Mouse (Mus musculus) forebrain, embryonic 14.5 days (tissue): ENCODE data around the gene Sap18. TPM values are rescaled to one million over a fixed set of nuclear protein-coding genes. Genes with fewer than 3 reads are reported as not detected.

Experiments
- ATAC-seq: fragments of 200-750 bp; cut with Nextera tagmentation; 2 replicates; pipeline ENCODE4 v1.8.0; 2017; ENCODE audit warnings: mild to moderate bottlenecking, moderate library complexity
- DNase-seq: peaks from one replicate; pipeline ENCODE4 v3.0.0-alpha.2; 2015; ENCODE audit warnings: low spot score
- H3K27ac ChIP-seq: fragments of 300-500 bp; sonication (generic); 2 replicates; pipeline ENCODE4 v1.5.1; 2014; ENCODE audit warnings: low read depth, mild to moderate bottlenecking, control low read depth, low read length, moderate library complexity
- H3K27me3 ChIP-seq: fragments of 300-500 bp; sonication (generic); replicated peaks from 2 replicates; pipeline ENCODE4 v1.6.1; 2014; ENCODE audit warnings: low read length, control low read depth, mixed read lengths; ENCODE audit not compliant: control insufficient read depth, insufficient read depth
- H3K36me3 ChIP-seq: fragments of 300-500 bp; sonication (generic); 2 replicates; pipeline ENCODE4 v1.6.1; 2014; ENCODE audit warnings: low read length, control low read depth; ENCODE audit not compliant: control insufficient read depth, insufficient read depth
- H3K4me1 ChIP-seq: fragments of 300-500 bp; sonication (generic); 2 replicates; pipeline ENCODE4 v1.6.1; 2014; ENCODE audit warnings: antibody characterized with exemption, low read length, control low read depth; ENCODE audit not compliant: control insufficient read depth, insufficient read depth
- H3K4me2 ChIP-seq: fragments of 300-500 bp; sonication (generic); 2 replicates; pipeline ENCODE4 v1.6.1; 2014; ENCODE audit warnings: mild to moderate bottlenecking, control low read depth, low read length
- H3K4me3 ChIP-seq: fragments of 300-500 bp; sonication (generic); 2 replicates; pipeline ENCODE4 v1.5.1; 2014; ENCODE audit warnings: low read depth, low read length, control low read depth
- H3K9ac ChIP-seq: fragments of 300-500 bp; sonication (generic); 2 replicates; pipeline ENCODE4 v1.6.1; 2014; ENCODE audit warnings: mild to moderate bottlenecking, low read length, control low read depth, moderate library complexity
- H3K9me3 ChIP-seq: fragments of 300-500 bp; sonication (generic); replicated peaks from 2 replicates; pipeline ENCODE4 v1.6.1; 2016; ENCODE audit warnings: low read length, control low read depth, mixed read lengths; ENCODE audit not compliant: control insufficient read depth
- WGBS: fragments of 180-500 bp; shearing (Covaris S2); extraction: QIAGEN DNeasy Blood & Tissue Kit; methylation state at CpG from one replicate; pipeline ENCODE4 v1.1.7; 2014; 5-methylcytosine and 5-hydroxymethylcytosine counted together
- polyA plus RNA-seq: library from polyadenylated mRNA; unstranded; fragments of >200 nt; fragmentation: Nextera tagmentation; extraction: Ambion mirVana; gene quantifications from 2 replicates; pipeline ENCODE4 v1.2.1, GENCODE M21; 2014

Sap18 gene
- polyA plus RNA-seq, 1 experiment from 2014 or later = 31.7 TPM

DNA sequence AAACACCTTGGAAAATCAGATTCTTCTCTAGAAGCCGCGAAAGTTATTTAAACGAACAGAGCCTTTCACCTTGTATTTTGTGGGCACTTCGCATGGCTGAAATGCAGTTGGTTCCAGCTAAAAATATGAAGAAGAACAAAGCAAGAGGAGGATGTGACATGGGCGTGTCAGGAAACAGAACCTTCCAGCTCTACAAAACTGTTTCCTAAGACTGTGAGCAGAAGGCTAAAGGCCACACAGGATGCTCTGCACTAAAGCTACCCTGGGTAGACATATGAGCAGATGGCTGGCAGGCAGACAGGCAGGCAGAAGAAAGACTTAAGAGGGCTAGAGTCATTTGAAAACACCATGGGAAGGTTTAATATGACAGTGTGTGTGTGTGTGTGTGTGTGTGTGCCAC, 28.9 kb upstream of the Sap18 start:
- Histone ChIP-seq H3K9me3 (no peaks in the 10 kb centered on the region), H3K27me3 (no peaks in the 10 kb centered on the region), H3K9ac (no peak overlapping the region), H3K27ac (no peak overlapping the region), H3K4me3 (no peak overlapping the region), H3K4me1 (no peaks in the 10 kb centered on the region), H3K36me3 (no peaks in the 10 kb centered on the region), H3K4me2 (no peak overlapping the region)
- WGBS = 95% methylated on average over 5 of the region's 5 CpGs
- no peak for ATAC-seq
- no peak for DNase-seq

DNA sequence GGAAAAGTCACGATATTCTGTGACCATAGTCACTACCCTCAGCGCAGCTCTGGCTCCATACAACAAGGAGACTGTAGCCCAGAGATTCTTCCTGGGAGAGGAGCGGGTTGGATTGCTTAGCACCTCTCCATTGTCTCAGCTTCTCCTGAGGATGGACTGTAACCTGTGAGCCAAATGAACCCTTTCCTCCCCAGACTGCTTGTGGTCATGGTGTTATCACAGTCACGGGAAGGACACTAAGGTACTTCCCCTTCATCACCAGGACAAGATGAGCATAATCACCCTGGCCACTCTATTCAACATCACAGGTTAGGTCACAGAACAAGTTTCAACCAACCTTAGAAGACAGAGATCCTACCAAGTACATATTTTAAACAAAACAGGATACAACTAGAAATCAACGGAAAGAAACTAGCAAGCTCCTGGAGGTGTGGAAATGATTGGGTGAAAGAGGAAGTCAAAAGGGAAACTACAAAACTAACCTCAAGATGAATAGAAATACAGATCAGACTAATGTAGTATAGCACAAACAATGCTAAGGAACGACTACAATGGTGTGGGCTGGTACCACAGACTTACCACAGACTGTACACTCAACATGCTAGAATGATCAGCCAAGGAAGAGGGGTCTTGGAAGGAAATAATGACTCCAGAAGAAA, 25.7 kb upstream of the Sap18 start:
- Histone ChIP-seq H3K27ac (no peak overlapping the region), H3K4me3 (no peak overlapping the region), H3K9ac (no peak overlapping the region), H3K27me3 (no peaks in the 10 kb centered on the region), H3K9me3 (no peaks in the 10 kb centered on the region), H3K36me3 (no peaks in the 10 kb centered on the region), H3K4me2 (no peak overlapping the region), H3K4me1 (no peaks in the 10 kb centered on the region)
- WGBS = 82% methylated on average over 6 of the region's 6 CpGs
- DNase-seq = no peak
- ATAC-seq = no peak

DNA sequence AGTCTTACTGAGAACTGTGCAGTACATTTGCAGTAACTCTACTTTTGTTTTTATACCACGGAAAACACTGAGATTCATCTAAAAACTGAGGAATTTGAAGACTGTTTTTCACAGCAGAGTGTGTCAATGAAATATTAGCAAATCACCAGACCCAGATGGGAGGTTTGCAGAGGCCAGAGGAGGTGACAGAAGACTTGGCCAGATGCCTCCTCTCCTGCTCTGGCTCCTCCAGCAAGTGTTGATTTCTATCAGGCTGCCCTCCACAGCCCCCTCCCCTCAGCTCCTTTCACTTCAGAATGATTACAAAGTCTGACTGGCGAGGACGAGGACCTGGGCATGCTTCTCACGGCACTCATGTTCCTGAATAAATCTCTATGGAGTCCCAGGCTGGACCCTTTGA, 10.6 kb upstream of the Sap18 start:
- Histone ChIP-seq H3K9me3 (no peaks in the 10 kb centered on the region), H3K27ac (no peak overlapping the region), H3K9ac (no peak overlapping the region), H3K36me3 (no peaks in the 10 kb centered on the region), H3K27me3 (no peaks in the 10 kb centered on the region), H3K4me2 (no peak overlapping the region), H3K4me3 (no peak overlapping the region), H3K4me1 (no peaks in the 10 kb centered on the region)
- DNase-seq (no peak), ATAC-seq (no peak)
- 61% methylated on average over 4 of the region's 4 CpGs for WGBS

DNA sequence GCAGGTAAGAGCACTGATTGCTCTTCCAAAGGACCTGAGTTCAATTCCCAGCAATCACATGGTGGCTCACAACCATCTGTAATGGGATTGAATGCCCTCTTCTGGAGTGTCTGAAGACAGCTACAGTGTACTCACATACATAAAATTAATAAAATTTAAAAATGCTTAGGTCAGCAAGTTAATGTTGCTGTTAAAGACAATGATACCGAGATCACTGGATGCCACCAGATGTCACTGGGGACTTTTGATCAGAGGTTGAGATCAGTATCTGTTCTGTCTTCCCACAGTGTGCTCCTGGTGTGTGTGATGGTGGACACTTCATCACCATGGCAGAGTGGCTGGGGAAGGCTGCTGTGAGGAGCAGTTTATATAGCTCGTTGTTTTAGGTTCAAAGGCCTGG, 8.7 kb upstream of the Sap18 start:
- no peak overlapping the region for H3K27ac ChIP-seq
- no peaks in the 10 kb centered on the region for H3K9me3 ChIP-seq
- no peak overlapping the region for H3K4me2 ChIP-seq
- DNase-seq (no peak), ATAC-seq (no peak)
- no peak overlapping the region for H3K9ac ChIP-seq
- no peaks in the 10 kb centered on the region for H3K4me1 ChIP-seq
- no peak overlapping the region for H3K4me3 ChIP-seq
- 87% methylated on average over 2 of the region's 2 CpGs for WGBS
- no peaks in the 10 kb centered on the region for H3K36me3 ChIP-seq
- H3K27me3 ChIP-seq = no peaks in the 10 kb centered on the region

DNA sequence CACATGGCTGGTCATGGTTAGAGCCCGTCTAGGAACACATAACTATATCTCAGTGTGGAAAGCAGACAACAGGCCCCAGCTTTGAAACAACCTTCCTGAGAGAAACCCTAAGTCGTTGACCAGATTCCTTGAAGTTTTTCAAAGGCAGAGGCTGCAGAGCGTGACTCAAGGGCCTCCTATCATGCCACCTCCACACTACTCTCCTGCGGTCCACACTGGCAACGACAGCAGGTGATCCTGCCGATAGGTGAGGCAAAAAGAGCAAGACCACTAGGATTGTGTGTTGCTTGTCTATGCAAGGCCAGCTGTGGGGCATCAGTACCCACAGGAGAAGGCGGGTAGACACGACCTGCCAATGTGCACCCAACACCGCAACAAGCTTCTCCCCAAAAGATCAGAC, 8.2 kb upstream of the Sap18 start:
- WGBS = 91% methylated on average over 9 of the region's 9 CpGs
- ATAC-seq = no peak

DNA sequence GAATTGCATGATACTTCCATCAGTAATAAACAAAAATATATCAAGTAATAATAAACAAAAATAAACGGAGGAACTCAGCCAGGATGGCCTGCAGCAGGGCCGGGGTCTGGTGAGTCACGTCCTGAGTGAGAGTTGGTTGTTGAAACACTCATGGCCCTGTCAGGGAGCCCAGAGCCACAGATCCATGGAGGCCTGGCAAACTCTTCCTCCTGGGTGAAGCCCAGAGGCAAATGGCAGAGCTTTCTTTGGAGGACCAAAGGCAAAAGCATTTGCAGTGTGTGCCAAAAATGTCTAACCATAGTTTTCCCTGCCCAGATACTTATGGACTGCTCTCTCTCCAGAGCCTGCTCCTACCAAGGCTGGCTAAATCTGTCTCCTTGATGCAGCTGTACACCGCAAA, 6.8 kb upstream of the Sap18 start:
- Histone ChIP-seq H3K9me3 (no peaks in the 10 kb centered on the region), H3K4me3 (no peak overlapping the region), H3K4me1 (no peaks in the 10 kb centered on the region), H3K9ac (no peak overlapping the region), H3K4me2 (no peak overlapping the region), H3K36me3 (no peaks in the 10 kb centered on the region), H3K27ac (no peak overlapping the region), H3K27me3 (no peaks in the 10 kb centered on the region)
- no peak for ATAC-seq
- 90% methylated on average over 4 of the region's 4 CpGs for WGBS
- DNase-seq = no peak

More for the DNA sequence above, 8.2 kb upstream of the Sap18 start:
- no peaks in the 10 kb centered on the region for H3K36me3 ChIP-seq
- no peaks in the 10 kb centered on the region for H3K4me1 ChIP-seq
- H3K4me3 ChIP-seq = no peak overlapping the region
- H3K27me3 ChIP-seq = no peaks in the 10 kb centered on the region
- DNase-seq = no peak
- H3K27ac ChIP-seq = no peak overlapping the region
- no peak overlapping the region for H3K9ac ChIP-seq
- no peak overlapping the region for H3K4me2 ChIP-seq
- no peaks in the 10 kb centered on the region for H3K9me3 ChIP-seq

DNA sequence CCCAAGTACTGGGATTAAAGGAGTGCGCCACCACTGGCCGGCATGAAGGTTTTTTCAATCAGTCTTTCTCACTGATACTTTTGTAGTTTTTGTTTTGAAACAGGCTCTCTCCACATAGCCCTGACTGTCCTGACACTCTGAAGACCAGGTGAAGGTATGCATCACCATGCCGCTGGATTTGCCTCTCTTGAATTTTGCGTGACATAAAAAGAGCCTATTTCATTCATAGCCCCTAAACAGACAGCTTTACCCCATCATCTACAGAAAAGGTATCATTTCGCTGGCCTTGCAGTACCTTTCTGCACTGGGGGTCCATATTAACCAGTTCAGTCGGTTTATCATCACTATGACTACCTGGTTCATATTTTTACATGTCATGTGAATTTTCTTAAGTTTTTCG, 429 bp upstream of the Sap18 start:
- Histone ChIP-seq H3K27ac (peak overlapping the region; percentile 65), H3K4me1 (peaks cover 11% of the 10 kb centered on the region), H3K4me2 (peak overlapping the region; percentile 65), H3K9me3 (no peaks in the 10 kb centered on the region), H3K36me3 (peaks cover 17% of the 10 kb centered on the region), H3K9ac (peak overlapping the region; percentile 60), H3K27me3 (no peaks in the 10 kb centered on the region), H3K4me3 (peak overlapping the region; percentile 82)
- 11% methylated on average over 7 of the region's 7 CpGs for WGBS
- ATAC-seq (peak; percentile 70), DNase-seq (peak; percentile 2)

DNA sequence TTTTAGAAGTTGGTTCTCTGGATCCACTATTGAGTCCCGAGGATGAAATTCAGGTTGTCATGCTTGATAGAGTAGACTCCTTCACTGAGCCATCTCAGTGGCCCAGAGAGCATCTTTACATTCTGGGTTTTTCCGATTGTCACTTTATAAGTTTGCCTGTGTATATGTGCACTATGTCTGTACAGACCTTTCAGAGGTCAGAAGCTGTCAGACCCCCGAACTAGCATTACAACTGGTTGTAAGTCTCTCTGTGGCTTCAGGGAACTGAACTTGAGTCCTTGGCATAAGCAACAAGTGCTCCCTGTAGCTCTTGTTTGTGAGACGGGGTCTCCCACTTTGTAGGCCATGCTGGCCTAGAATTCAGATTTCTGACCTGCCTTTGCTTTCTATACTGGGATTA, 5.8 kb downstream of the Sap18 start:
- DNase-seq (no peak), ATAC-seq (no peak)
- Histone ChIP-seq H3K36me3 (peaks cover 75% of the 10 kb centered on the region), H3K4me3 (no peak overlapping the region), H3K9ac (no peak overlapping the region), H3K9me3 (no peaks in the 10 kb centered on the region), H3K4me2 (no peak overlapping the region), H3K27ac (no peak overlapping the region), H3K27me3 (no peaks in the 10 kb centered on the region), H3K4me1 (peaks cover 11% of the 10 kb centered on the region)
- 86% methylated on average over 4 of the region's 4 CpGs for WGBS

DNA sequence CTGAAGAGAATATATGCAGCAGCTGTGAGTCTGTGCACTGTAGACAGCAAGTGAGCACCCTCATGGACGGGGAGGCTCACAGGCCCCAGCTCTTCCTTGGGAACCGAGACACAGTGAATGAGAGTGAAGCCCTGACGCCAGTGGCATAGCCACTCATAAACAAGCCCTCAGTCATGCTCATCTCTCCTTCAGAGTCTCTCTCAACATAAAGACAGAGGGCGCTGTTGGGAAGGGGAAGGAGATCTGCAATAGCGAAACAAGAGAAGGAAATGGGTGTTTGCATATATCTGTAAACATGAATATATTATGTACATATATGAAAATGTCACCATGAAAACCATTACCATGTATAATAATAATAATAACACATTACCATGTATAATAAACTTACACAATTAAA, 10.6 kb downstream of the Sap18 start:
- no peak overlapping the region for H3K4me2 ChIP-seq
- no peaks in the 10 kb centered on the region for H3K27me3 ChIP-seq
- ATAC-seq (no peak), DNase-seq (peak; percentile 25)
- no peak overlapping the region for H3K27ac ChIP-seq
- H3K36me3 ChIP-seq = peaks cover 67% of the 10 kb centered on the region
- H3K4me1 ChIP-seq = no peaks in the 10 kb centered on the region
- 74% methylated on average over 5 of the region's 5 CpGs for WGBS
- no peak overlapping the region for H3K4me3 ChIP-seq
- no peaks in the 10 kb centered on the region for H3K9me3 ChIP-seq
- H3K9ac ChIP-seq = no peak overlapping the region
